Mouse (Mus musculus) NIH3T3 (cell line): ENCODE results near the gene Grik2.
"Not testable (repeated sequence)": the region's sequence is repeated elsewhere in the genome, so short reads cannot be mapped to it uniquely, and the experiment has no call there.

Experiments
- DNase-seq: peaks from one replicate; pipeline ENCODE4 v3.0.0-alpha.2; 2012; ENCODE audit warnings: low read depth

Gene Grik2

DNA sequence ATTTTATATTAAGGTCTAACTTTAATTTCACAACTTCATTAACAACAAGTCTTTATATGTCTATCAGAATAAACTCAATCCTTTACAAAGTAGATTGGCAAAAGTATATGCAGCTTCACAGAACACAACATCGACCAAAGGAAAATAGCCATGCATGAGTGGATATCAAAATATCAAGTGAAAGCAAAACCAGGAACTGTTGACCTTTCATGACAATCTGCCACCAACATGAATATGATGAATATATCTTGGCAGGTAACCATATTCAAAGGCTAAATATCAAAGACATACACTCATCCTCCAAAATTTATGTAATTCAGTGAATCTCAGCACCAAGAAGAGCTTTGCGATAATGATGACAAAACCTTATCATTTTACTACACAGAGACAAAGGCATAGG is 141.4 kb downstream of the Grik2 start:
- DNase-seq = no peak

DNA sequence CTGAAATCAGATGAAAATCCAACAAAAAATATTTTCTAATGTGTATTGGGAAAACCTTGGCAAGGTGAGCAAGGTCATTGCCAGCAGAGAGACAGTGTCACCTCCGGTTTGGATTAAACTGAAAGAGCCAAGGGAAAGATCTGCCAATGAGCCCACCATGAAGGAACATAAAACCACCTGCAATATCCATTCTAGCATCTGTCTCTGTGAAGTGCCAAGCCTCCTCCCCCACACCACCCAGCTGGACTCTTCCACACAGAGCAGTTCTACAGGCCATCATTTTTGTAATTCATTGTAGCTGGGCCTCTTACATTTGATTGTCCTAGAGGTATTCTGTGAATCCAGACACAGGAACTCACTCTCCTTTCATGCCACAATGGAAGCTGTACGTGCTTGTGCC is 148.7 kb downstream of the Grik2 start:
- DNase-seq = no peak

DNA sequence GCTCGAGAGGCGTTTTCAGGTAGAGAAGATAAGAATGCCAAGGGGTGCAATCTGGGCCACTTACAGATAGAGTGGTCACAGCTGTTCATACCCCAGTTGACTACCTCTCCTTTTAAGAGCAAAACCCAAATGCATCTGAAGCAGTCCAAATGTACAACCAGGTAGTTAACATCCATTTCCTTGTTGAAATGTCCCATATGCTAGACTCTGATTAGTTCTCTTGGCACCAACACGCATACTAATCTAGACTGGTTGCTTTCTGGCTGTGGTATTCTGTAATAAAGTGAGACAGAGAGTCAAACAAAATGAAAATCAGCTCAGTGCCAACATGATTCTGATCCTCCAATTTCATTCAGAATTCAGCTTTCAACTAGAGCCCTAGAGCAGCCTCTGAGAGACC is 164.6 kb downstream of the Grik2 start:
- no peak for DNase-seq

DNA sequence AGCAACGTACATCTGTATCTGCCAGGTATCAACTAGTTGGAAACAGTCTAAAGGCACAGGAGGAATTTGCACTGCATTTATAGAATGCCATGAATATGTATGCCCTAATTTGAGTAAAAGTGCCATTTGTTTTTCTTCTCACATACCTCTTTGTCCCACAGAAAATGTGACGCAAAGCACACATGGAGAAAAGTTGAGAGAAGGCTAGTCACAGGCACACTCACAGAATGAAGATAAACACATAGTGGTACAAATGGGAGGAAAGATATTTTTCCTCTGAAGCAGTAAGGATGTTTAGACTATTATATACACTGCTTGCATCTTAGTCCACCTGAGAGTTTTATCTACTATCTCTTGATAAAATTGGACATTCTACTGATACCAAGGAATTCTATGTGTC is 190.9 kb downstream of the Grik2 start:
- DNase-seq = no peak

DNA sequence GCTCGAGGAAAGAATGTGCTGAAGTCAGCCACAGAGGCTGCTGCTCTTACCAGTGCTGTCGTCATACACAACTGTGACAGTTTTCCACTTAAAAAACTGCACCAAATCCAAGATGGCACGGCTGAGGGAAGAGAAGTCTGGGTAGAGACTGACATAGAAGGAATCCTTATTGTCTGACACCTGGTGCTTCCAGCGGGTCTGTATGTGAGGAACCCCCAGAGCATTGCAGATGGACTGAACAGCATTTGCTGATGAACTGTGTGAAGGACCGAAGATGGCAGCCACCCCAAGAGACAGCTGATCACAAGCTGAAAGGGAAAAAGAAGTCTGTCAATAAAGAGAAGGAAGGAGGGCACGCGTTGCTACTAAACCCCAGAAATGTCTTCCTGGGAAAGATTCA is 215.1 kb downstream of the Grik2 start:
- no peak for DNase-seq

DNA sequence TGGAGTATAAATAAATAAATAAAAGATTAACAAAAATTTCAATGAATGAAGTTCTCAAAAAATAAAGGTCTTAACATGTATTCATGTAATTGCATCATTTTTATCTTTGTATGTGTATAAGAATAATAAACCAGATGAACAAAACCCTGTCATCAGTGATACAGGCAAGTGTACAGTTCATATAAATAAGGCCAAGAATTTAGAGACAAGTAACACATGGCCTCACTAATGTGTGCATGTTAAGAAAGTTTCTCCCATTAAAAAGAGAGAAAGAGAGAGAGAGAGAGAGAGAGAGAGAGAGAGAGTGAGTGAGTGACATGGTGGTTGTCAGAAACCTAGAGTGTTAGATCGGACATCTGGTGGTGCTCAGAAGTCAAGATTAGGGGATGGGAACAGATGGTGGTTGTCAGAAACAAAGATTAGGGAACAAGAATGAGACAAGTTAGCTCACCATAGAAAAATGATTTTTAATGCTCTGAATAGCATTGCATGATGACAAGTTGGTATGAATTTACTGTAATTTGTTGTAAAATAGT is 228.6 kb downstream of the Grik2 start:
- no peak for DNase-seq

DNA sequence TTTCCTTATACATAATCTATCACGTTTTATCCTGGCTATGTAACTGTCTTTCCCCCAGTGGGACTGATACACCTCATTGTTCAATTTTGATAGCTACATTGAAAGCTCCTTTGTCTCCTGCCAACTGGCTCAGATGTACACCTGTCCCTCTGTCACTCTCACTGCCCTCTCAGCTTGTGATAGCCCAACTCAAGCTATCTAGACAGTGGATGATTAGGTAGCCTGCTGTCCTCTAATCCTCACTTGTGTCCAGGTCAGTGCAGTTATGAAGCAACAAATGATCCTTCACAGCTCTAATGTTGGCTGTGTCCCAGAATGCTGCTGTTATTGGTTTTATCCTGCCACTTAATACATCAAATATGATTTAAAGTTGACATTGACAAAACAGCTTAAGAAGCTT is 246.3 kb downstream of the Grik2 start:
- DNase-seq = no peak

DNA sequence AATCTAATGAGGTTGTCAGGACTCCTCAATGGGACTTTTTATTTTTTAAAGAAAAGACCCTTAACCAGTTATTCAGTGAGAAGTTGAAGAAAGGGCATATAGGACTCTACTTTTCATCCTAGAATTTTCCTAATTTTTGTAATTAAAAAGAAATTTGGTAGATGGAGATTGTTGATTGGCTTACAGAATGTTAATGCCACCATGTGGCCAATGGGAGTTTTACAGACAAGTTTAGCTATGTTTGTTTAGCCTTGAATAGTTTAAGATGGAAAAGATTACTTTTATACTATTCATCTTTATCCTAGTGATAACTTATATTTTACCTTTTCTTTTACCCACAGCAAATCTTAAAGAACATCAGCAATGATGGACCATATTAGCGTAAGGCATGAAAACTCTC is 268.8 kb downstream of the Grik2 start:
- peak; percentile 37 for DNase-seq

DNA sequence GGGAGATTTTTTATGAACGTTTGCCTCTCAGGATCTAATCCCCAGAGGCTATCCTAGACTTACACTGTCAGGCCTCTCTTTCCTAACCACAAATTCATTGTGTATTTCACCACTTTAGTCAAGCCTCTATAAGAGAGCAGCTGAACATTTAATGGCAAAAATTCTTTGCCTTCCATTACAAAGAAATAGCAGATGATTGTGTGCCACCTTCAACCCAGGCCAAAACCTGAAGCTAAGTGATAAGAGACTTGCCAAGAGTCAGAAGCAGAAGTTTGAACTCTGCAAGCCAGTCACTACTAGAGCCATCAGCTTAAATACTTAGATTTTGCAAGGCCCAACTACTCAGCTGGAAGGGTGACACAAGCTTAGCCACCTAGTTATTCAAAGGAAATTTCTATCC is 287.9 kb downstream of the Grik2 start:
- no peak for DNase-seq

DNA sequence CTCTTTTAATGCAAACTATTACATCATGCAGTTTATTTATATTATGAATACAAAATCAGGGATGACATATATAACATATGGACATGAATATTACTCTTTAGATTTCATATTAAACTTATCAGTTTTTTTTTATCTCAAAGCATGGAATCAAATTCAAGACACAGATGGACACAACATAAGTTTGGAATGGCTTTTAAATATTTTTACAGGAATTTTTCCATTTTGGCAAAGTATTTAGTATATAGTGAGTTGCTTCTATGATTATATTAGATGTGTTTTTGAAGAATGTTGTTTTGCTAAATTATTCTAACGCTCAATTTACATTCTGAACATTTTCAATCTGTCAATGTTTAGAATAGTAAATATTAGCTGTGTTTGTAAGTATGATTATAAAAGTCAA is 291.3 kb downstream of the Grik2 start:
- no peak for DNase-seq

DNA sequence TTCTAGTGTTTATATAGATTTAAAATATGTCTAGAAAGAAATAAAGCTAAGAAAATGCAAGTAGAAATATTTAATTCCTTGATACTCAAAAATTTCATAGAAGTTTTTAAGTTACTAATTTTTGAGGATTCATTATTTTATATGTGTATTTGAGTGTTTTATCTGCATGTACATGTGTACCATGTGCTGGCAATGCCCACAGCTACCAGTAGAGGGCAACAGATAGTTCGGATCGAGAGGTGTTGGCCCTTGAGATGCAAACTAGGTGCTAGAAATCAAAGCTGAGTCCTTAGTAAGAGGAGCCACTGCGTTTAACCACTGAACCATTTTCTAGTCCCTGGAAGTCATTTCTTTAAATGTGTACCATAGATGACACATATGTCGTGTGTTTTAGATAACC is 307.1 kb downstream of the Grik2 start:
- DNase-seq = peak; percentile 23

DNA sequence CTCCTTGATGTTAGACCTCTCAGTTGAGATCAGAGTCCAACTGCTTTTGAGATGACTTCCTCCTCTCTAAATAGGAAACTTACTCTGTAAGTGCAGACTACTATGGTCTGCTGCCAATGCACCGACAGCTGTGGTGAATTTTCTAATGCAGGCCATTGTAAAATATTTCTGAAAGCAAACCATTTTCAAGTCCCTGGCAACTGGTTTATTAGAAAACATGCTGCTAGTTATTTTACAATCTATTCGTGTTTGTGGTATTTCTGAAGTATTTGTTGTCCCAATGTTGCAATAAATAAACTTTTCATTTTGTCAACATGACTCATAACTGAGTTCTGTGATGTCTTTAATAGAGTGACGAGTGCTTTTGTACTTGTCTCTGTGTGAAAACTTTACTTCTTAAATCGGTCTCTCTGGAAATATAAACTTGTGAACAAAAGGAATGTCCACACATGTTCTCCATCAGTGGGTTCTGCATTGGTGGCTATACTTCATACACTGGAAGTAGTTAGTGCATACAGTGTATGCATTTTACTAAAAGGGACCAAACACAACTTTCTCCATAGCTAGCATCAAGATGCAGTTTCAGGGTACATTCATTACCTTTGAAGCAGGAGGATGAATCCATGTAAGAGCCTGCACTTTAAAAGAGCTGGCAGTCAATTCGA is 308.3 kb downstream of the Grik2 start:
- DNase-seq = peak; percentile 63

DNA sequence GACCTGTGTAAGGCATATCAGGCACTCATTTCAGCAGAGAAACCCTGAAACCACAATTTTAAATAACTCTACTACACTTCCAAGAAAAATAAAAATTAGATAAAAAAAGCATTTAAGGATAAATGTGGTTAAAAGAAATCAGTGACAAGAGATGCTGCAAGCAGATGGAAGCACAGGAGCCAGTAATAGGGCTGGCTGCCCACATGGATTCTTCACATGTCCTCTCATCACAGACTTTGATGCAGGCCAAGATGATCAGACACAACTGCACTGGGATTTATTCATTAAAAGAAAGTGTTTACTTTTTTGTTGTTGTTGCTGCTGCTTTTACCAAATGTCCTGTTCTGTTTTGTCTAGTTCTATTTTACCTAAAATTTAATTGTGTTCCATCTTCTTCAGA is 315.0 kb downstream of the Grik2 start:
- no peak for DNase-seq

DNA sequence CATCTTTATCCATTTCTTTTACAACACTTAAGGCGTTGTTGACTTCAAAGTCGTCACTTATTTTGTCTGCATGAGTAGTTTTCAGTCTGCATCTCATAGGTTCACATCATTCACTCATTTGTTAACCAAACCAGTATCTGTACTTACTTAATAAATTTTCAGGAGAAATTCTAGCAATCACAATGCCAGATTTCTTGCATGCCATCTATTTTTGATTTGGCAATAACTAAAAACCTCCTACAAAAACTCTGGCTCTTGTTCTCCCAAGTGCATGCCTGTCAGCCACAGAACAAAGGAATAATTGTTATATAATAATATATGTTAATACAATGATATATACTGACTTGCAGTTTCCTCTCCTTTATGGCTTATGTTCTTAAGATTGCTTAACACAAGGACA is 331.8 kb downstream of the Grik2 start:
- DNase-seq = no peak

DNA sequence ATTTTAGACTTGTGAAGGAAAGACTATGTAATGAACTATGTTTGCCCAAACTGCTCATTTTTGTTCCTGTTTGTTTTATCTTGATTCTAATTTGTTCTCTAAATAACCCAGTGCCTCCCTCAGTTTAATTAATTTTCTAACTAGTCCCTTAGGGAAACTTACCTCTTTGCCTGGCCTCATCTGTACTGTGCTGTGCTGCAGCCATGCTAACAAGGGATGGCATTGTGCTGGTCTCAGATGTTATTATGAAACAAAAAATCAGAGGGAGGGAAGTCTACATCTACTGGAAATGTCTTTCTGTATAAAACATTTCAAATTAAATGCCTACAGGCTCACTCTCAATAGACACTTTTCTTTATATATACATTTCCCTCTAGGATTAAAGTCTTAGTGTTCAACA is 335.0 kb downstream of the Grik2 start:
- no peak for DNase-seq

DNA sequence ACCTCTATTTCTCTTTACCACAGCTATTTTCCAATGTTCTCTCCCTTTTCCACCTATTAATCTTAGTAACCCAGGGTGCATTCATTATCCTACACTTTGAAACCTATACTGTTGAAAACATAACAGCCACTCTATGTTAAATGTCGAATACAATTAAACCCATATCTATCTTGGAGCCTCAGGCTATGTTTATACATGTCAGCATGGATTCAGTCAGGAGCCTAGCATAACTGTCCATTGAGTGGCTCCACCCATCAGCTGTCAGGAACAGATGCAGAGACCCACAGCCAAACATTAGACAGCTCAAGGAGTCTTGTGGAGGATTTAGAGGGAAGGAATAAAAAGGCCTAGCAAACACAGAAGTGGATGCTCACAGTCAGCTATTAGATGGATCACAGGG is 347.2 kb downstream of the Grik2 start:
- DNase-seq = no peak

DNA sequence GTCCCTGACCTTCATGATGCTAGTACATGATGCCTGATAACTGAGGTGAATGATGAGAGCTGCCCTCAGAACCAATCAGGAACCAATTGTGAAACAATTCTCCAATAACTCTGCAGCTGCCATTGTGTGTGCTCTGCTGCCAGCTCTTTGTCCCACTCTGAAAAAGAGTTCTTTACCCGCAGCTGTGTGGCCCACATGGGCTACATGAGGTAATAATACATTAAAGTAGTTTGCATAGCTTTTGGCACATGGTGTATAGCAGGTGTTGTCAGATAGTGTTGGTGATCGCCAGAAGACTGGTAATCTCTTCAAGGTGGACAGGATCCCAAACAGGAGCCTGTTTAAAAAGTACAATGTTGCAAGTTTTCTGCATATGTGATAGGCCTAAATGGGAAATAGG is 351.5 kb downstream of the Grik2 start:
- DNase-seq = no peak

DNA sequence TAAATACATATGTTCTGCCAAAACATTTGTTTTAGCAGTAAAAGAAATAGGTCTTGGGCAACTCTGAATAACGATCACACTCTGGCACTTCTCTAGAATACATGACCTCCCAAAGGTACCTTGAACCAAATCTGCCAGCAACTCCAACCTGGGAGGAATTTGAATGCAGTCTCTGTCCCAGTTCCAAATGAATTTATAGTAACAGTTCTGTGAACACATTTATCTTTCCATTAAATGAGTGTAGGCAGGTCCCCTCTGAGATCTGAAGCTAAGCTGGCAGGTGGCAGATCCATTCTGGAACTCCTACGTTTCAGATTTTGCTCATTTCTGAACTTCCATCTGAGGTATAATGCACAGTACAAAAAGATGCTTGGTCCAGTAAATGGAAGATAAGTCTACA is 352.3 kb downstream of the Grik2 start:
- DNase-seq = no peak

DNA sequence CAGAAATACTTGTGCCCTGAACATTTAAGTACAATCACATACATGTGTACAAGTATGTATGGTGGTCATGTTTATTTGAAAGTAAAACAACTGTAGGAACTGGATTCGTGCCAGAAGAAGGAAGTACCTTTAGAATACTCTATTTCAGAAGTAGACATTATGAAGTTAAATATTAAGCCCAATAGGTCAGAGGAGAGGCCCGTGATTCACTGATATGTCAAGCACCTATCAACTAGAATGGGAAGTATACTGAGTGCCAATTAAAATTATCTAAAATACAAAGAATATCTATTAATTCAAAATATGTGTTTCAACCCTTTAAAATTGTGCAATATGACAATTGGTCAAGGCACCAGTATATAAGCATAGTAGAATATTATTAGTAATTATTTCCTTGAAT is 355.7 kb downstream of the Grik2 start:
- no peak for DNase-seq

DNA sequence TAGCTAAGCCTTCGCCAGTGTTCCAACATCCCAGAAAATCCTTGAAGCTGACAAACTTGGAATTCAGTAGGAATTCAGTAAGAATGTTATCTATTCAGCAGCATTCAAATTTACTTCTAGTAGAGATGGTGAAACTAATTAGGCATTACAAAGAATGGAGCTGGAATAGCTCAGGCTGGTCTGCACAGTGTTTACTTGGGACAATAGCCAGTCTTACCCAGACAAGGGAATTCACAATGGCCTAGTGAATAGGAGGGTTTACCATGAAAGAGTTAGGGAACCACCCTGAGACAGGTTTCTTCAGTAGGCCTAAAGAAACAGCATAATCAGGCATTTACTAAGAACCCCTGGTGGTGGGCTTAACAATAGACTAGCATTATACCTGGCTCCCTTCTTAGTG is 371.4 kb downstream of the Grik2 start:
- not testable (repeated sequence) for DNase-seq

DNA sequence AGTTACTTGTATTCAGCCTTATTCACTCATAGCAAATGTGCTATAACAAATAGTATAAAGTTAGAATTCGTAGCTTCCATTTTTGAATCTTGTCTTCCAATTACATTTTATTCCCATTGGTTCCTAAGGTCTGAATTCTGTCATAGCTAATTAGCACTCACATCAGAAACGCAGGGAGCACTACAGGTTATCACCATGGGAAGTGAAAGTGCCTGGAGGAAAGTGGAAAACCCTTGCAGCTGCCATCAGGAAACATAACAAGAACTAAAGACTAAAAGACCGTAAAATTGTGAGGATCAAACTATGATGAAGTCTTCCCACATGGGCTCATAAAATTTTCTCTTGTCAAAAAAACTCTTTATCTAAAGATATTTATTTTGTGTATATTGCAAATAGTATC is 405.6 kb downstream of the Grik2 start:
- no peak for DNase-seq

DNA sequence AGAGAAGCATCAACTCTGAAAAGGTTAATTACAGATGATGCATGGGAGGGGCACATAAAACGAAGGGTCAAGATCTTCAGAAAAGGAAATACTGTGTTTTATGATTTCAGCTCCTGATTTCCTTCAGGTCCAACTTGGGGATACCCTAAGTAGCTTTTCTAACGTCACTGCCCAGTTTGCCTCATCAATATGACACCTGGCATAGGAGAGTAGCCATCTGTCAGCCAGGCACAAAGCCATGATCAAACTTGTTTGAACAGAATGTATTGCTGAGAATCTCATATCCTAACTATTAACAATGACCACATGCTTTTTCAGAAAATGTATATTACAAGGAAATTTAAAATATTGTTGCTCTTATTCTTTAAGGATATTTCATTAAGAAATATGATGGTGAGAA is 406.7 kb downstream of the Grik2 start:
- DNase-seq = no peak

DNA sequence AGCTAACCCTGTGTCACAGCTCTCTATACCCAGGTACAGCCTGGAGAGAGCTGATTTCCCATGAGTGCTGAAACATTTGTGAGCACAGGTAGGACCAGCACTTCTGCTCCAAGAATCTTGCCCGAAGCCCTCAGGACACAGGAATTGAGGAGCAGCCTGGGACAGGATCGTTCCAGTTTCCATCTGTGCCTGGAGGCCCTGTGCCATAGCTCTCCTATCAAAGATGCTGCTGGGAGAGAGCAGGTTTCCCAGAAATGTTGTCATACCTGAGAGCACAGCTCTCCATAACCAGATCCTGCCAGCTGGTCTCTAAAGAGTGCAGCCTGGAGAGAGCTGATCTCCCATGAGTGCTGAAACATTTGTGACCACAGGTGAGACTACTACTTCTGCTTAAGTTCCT is 420.0 kb downstream of the Grik2 start:
- DNase-seq = no peak

DNA sequence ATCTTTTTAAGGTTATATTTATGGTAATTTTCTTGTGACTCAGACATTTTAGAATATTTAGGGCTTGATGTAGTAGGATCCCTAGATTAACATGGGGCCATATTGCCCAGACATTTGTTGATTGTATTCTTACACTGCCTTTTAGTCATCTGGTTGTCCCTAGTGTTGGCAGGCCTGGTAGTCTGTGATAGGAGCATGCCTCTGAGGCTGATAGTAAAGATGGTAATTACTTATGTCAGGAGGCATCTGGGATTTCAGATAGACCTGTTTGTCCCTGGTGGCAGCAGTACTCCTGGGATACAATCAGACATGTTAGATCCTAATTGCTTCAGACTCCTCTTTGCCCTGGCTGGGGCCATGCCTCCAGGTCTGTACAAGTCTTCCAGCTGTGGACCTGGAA is 423.3 kb downstream of the Grik2 start:
- no peak for DNase-seq

DNA sequence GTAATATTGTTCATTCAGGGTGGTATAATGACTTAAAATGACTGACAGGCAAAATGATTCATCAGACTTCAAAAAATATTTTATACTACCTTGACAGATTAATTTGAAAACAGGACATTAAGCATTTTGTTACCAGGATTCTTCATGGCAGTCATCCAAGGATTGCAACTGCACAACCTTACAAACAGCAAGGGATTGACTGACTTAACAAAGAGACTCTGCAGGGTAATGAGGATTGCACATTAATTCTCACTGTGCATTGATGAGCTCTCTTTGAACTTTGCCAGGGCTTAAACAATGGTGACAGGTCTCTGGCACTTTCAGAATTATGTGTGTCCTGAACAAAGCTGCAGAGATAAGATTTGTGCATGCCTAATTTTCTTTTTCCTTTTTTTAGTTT is 466.2 kb downstream of the Grik2 start:
- DNase-seq = peak; percentile 13
